Mouse (Mus musculus): ENCODE measurements around the gene Morn3. TPM values are rescaled to one million over a fixed set of nuclear protein-coding genes. Genes with fewer than 3 reads are reported as not detected.
"Not testable (repeated sequence)": the region's sequence is repeated elsewhere in the genome, so short reads cannot be mapped to it uniquely, and the experiment has no call there.

The Morn3 gene
- total RNA-seq, 2 experiments from 2014 or later, result not detected

DNA sequence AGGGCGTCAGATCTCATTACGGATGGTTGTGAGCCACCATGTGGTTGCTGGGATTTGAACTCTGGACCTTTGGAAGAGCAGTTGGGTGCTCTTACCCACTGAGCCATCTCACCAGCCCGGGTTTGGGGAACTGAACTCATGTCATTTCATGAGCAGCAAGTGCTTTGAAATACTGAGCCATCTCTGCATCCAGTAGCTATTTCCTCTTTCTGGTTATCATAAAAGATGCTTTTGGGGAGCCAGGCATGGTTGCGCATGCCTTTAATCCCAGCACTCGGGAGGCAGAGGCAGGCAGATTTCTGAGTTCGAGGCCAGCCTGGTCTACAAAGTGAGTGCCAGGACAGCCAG lies 14.6 kb upstream of the Morn3 start:
- intact Hi-C loops (cut with DNase I), result not testable (repeated sequence)

GRCm38 (mm10) chr5:123060706-123061401 lies 14.0 kb upstream of the Morn3 start:
- intact Hi-C loops (cut with DNase I), result no loop called here
- peak; percentile 53 to 60 for DNase-seq

More for the DNA sequence above, 14.6 kb upstream of the Morn3 start:
- not testable (repeated sequence) for DNase-seq

- intact Hi-C loops (cut with DNase I), result no loop called here
- DNase-seq, result peak; percentile 68 to 72
Measured at GRCm38 (mm10) chr5:123059757-123060520, 13.1 kb upstream of the Morn3 start.

DNA sequence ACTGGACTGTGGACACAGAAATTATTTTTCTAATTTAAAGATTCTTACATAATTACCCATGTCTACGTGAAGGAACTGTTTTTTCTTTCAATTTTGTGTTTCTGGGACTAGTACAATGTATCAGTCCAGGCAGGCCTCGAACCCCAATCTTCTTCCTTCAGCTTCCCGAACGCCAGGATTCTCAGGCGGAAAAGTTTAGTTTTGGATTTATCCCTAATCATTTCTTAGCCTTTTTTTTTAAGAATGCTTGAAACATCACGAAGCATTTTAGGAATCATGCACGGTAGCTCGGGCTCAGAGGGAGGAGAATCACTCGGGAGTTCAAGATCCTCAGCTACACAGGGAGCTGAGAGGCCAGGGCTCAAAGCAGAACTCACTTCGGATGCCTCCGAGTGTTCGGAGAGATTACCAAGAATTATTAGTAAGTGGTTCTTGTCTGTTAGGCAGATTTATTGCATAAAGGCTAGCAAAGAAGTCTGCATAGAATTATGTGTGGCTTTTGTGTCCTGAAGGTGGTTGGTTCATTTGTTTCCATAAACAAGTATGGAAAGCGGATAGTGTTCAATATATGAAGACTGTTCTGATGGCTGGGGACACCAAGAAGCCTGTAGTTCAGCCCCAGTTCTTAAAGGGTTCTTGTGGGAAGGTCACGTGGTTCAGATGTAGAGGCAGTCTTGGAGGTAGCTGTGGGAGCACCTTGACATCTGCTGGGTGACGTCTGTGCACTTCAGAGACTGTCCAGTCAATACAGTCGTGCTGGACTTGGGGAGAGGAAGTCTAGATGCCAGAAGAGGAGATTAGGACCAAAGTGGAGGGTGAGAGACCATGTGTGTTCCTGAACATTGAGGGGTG lies 11.7 kb upstream of the Morn3 start:
- intact Hi-C loops (cut with DNase I), result no loop called here
- DNase-seq, result no peak

DNA sequence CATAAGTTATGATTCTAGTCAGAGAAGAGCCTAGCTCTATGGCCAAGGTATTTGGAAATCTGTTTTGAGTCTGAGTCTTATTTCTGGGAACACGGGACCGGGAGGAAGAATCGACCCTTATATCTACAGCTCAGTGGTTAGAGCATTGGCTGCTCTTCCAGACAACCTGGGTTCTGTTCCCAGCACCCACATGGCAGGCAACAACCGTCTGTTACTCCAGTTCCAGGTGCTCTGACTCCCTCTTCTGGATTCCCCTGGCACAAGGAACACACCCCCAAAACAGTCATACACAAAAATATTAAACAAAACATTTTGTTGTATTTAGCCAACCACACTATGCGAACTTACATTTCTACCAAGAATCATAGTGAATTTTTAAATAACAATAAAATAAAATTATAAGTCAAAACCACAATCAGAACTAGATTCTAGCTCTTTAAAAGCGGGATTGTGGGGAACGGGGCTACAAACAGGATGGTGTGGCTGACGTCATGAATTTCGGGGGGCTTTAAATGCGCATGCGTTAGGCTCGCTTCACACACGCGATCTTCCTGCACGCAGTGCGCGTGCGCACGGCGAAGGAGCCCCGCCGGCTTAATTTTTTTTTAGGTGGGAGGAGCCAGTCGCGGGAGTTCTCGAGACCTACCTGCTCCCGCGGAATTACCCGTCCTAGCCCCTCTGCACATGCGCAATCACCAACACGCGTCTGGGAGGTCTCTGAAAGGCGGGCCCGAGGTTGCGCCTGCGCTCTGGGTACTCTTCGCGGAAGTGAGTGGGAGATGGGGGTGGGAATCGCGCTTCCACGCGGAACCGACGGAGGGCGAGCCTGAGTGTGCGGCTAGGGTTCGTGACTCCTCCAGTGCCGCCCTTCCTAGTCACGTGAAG lies 10.8 kb upstream of the Morn3 start:
- intact Hi-C loops (cut with DNase I), result loop anchor here (2.0 kb wide), 1 partner anchor 43 kb away; the partner anchor contains the start of gene Orai1
- DNase-seq, result peak; percentile 100

GRCm38 (mm10) chr5:123051736-123052135 lies 4.9 kb upstream of the Morn3 start:
- intact Hi-C loops (cut with DNase I), result no loop called here
- no peak for DNase-seq

DNA sequence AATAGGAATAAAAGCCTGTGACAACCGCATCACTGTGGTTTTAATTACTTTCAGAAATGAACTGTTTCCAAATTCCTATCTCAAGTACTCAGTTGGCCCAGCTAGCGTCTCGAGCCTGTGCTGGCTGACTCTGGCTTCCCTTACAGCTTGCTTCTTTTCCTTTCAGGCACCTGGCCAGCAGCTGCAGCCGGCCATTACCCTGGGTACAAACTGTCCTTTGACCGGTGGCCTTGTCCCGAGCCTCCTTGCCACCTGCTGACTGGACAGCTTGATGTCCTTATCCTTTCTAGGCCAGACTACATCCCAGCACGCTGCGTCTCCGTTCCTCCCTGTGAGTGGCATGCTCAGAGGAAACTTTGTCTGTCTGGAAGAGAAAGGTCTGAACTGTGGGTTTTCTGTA lies 4.1 kb upstream of the Morn3 start:
- intact Hi-C loops (cut with DNase I), result no loop called here
- DNase-seq, result peak in 1 of 2 experiments; percentile 33

GRCm38 (mm10) chr5:123049271-123049670 lies 2.5 kb upstream of the Morn3 start:
- DNase-seq, result peak; percentile 50 to 64
- intact Hi-C loops (cut with DNase I), result loop anchor here (2.0 kb wide), 1 partner anchor 124 kb away; no protein-coding TSS in a partner anchor

GRCm38 (mm10) chr5:123045561-123046295 lies 1.1 kb downstream of the Morn3 start:
- peak; percentile 82 to 89 for DNase-seq
- intact Hi-C loops (cut with DNase I), result loop anchor here (1.0 to 2.0 kb wide), 2 partner anchors 31 to 77 kb away; partner anchors contain the start of gene Orai1

- intact Hi-C loops (cut with DNase I), result loop anchor here (2.0 kb wide), 1 partner anchor 29 kb away; the partner anchor contains the start of gene Orai1
- DNase-seq, result peak in 1 of 2 experiments; percentile 39
Measured at GRCm38 (mm10) chr5:123043856-123044255, 3.0 kb downstream of the Morn3 start.

GRCm38 (mm10) chr5:123040796-123041195 lies 6.0 kb downstream of the Morn3 start:
- no peak for DNase-seq
- intact Hi-C loops (cut with DNase I), result loop anchor here (1.0 kb wide), 1 partner anchor 25 kb away; the partner anchor contains the start of gene Orai1

GRCm38 (mm10) chr5:123039120-123039752 lies 7.6 kb downstream of the Morn3 start:
- DNase-seq, result peak; percentile 83 to 85
- intact Hi-C loops (cut with DNase I), result no loop called here

- no peak for DNase-seq
- intact Hi-C loops (cut with DNase I), result no loop called here
Measured at GRCm38 (mm10) chr5:123038115-123038514, 8.7 kb downstream of the Morn3 start.

- intact Hi-C loops (cut with DNase I), result no loop called here
Measured at GRCm38 (mm10) chr5:123035564-123035963, 11.3 kb downstream of the Morn3 start.

GRCm38 (mm10) chr5:123035089-123035488 lies 11.7 kb downstream of the Morn3 start:
- DNase-seq, result no peak

More at GRCm38 (mm10) chr5:123035564-123035963, 11.3 kb downstream of the Morn3 start:
- DNase-seq, result no peak

DNA sequence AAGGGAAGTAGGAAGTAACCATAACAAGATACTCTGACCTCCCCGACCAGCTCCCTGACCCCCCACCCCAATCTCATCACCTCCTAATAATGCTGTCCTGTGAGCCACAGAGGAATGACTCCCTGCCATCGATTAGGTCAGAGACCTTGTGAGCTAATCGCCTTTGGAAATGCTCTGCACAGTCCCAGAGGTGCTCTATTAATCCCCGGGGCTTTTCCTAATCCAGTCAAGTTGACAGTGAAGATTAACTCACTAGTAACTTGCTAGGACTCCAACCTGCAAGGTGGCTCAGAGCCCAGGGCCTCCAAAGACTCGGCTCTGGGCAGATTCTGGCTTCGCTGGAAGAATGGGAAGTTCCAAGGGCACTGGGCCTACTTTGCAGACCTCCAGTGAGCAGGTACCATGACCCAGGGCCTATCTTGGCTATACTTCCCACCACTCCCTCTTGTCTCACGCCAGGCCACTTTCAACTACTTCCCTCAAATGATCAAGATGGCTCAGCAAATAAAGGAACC lies 13.1 kb downstream of the Morn3 start:
- no peak for DNase-seq
- intact Hi-C loops (cut with DNase I), result no loop called here

More at GRCm38 (mm10) chr5:123035089-123035488, 11.7 kb downstream of the Morn3 start:
- intact Hi-C loops (cut with DNase I), result no loop called here

GRCm38 (mm10) chr5:123031312-123031711 lies 15.5 kb downstream of the Morn3 start:
- DNase-seq, result no peak
- intact Hi-C loops (cut with DNase I), result no loop called here

DNA sequence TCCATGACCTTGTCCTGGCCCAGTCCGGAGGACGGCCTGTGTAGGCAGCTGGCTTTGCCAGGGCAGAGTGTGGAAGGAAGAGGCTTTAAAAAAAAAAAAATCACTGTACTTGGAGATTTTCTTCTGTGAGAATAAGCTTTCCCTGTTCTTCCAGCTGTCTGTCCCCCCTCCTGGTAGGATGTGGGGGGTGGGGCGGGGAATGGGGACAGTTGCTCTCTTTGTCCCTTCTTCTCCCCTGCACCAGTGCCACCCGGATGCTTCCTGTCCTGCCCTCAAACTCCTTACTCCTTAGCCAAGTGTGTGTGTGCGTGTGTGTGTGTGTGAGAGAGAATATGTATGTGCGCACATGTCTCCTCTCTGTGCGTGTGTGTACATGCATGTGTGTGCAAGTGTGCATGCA lies 17.1 kb downstream of the Morn3 start:
- no peak for DNase-seq
- intact Hi-C loops (cut with DNase I), result no loop called here
